Mouse (Mus musculus) mouse embryonic stem cell (cell line): ENCODE measurements around the gene Satb1.

Source experiments
- in situ Hi-C, 2 experiments: fragments of 300-500 bp; cut with MboI; formaldehyde crosslinking; loops; 1 replicate in 1 of 2; 3 replicates in 1 of 2; pipeline ENCODE4 v1.14.3; 2019 to 2020; ENCODE audit warnings: low sequenced_read_pairs in 2 of 2, low pct_unique_long_range_greater_than_20kb in 1 of 2, mixed read lengths in 1 of 2; ENCODE audit not compliant: unreplicated experiment in 1 of 2

Gene Satb1

GRCm38 (mm10) chr17:51829436-51829835 is 3.7 kb downstream of the Satb1 start:
- in situ Hi-C loops, result no loop called here

- in situ Hi-C loops, result no loop called here
Observed at GRCm38 (mm10) chr17:51827922-51828410, 5.1 kb downstream of the Satb1 start.

GRCm38 (mm10) chr17:51826461-51826860 is 6.6 kb downstream of the Satb1 start:
- in situ Hi-C loops, result no loop called here

DNA sequence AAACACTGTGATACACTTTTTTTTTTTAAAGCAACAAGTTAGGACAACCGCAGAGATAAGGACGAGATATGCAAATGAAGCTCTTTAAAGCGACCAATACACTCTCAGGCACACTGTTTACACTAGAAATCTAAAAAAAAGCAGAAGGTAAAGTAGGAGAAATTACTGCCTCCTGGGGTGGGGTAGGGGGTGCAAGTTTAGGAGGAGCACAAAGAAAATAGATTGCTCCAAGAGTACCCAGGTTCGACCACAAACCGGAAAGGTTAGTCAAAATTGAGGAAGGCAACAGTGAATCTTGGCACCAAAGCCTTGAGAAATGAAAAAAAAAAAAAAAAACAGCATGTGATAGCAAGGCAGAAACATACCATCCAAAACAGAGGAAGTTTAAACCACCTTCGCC is 18.8 kb downstream of the Satb1 start:
- in situ Hi-C loops, result no loop called here

DNA sequence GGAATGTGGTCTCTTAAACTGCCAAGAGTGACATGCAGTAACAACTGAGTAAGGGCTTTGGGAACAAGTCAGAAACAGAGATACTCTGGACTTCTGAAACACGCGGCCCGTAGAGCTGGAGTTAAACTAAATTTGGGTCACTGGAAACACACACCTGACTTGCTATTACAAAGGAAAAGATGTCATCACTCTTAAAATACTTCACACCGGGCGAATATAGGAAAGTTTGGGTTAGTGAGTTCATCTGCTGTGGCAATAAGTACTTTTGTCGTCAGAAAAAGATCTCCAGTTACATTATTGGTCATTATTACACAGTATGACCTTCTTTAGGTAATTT is 19.3 kb downstream of the Satb1 start:
- in situ Hi-C loops, result no loop called here

GRCm38 (mm10) chr17:51812942-51813783 is 19.9 kb downstream of the Satb1 start:
- in situ Hi-C loops, result no loop called here

DNA sequence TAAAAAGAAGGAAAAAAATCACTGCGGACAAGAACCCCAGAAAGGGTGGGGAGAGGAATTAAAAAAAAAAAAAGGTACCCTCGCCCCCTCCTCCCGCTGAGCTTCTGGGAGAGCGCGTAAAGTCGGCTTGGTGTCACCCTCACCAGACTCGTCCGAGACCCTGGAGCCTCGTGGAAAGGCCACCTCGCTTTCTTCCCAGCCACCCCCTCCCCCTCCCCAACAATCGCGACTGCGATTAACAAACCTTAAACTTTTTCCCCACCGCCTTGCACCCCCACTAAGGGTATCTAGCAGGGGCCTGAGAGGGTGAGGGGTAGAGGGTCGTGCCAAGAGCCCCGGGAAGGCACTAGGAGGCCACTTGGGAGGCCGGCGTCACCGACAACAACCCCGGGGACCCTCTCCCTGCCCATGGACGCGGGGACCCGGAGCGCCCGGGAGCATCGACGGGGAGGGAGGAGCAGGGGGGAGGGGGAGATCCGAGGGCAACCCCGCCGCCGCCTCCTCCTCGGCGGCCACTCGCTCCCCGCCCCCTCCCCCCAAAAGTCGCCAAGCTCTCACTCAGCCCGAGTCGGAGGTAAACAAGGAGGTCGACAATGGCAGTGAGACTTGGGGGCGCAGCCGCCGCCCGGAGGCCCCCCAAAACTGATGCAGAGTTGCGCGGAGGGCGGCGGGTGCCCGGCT is 20.7 kb downstream of the Satb1 start:
- in situ Hi-C loops, result no loop called here

DNA sequence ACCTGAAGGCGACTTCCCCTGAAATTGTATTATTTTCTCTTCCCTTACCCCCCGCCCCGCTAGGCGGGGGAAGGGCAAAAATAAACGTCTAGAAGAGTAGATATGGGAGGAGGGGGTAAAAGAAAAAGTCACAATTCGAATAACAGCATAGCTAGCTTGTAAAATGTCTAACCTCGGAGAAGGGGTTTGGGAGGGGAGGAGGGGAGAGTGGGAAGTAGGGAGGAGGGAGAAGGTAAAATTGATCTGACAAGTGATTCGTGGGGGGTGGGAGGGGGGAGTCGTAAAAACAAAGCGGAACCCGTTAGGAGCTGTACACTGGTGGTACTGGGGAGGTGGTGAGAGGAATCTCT is 21.2 kb downstream of the Satb1 start:
- in situ Hi-C loops, result no loop called here

GRCm38 (mm10) chr17:51811086-51811868 is 21.8 kb downstream of the Satb1 start:
- in situ Hi-C loops, result no loop called here

GRCm38 (mm10) chr17:51807429-51807828 is 25.7 kb downstream of the Satb1 start:
- in situ Hi-C loops, result no loop called here

DNA sequence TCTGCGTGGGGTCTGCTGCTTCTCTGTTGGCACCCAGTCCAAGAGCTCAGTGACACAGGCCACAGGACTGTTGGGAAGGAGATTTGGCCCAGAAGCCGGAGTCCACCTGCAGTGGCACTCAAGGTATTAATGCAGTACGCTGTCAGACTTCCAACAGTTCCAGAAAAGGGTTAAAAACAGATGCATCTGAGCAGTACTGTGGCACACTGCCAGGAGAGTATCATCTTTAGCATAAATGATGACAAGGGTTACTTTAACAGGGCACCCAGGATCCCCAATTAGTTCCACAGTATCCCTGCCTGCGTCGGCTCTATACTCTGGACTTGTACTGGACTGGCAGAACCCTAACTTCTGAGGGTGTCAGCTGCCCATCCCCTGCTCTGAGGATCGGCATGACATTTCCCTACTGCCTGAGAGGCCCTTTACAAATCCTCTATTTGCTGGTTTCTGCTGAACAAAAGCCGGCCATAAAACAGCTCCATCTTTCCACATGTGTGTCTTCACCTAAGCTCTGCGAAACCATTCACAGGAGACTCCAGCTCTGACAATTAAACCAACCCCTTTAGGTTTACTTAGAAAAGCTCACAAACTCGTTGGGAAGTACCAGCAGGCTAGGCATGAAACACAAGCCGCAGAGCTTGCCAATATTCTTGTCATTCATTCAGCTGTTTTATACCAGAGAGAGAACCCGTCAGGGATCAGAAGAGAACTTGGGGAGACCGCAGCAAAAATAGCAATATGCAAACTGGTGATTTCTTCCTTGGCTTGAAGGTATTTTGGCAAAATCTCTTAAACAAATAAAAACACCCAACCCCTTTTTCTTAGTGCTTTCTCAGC is 26.7 kb downstream of the Satb1 start:
- in situ Hi-C loops, result no loop called here

DNA sequence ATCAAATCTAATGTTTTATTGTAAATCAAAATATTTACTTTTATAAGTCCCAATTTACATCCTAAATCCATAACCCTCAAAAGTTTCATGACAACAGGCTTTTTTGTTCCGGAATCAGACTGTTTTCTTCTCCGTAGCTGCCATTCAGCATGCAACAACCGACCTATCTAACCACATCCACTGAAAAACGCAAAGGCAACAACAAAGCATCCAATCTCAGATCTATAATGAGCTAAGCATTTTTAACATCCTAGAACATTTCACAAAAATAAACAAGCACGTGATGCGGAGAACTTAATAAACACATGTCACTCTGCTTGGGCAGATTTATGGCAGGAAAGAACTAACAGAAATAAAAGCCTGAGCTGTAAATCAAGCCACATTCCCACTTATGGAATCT is 32.9 kb downstream of the Satb1 start:
- in situ Hi-C loops, result no loop called here

GRCm38 (mm10) chr17:51796459-51796858 is 36.6 kb downstream of the Satb1 start:
- in situ Hi-C loops, result no loop called here

GRCm38 (mm10) chr17:51791226-51791625 is 41.9 kb downstream of the Satb1 start:
- in situ Hi-C loops, result no loop called here

DNA sequence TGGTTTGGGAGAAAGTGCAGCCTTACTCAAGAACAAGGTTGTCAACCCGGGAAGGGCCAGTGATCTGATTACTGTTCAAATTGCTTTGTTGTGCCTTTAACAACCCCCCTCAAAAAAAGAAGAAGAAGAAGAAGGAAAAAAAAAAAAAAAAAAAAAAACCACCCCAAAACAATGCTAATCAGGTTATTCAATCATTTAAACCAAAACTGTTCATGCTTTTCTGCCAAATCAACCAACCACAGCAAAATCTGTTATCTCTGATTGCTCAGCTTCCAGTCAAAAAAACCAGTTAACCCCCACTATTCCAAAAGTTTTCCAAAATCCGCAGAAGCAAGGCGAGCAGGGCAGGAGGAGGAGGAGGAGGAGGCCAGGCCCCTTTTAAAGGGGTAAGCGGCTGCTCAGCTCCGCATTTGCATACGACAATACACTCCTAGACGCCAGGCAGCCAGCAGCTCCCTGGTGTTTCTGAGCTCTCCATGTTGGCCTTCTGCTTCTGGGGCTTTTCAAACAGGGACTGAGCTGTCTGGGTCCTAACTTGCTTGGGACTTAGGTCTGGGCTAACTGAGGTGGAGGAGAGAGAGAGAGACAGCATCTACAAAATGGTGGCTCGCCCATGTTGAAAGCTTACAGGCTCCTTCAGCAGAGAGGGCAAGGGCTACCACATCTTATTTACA is 42.6 kb downstream of the Satb1 start:
- in situ Hi-C loops, result no loop called here

DNA sequence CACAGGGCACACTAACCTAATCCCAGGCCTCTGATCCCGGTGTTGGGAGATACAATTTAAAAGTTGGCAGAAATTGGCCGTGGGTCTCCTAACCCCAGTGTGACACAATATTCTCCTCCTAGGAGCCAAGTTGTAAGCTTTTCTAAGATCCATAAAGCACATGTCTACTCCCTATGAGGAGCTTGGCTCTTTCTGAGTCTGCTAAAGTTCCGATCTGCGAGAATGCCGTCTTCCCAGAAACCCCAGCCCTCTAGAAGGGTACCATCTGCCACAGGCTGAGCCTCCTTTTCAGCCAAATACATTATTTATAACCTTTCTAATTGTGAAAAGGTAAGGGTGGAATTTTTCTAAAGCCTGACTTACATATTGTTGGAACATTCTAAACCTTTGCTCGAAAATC is 43.3 kb downstream of the Satb1 start:
- in situ Hi-C loops, result no loop called here

GRCm38 (mm10) chr17:51789098-51789497 is 44.0 kb downstream of the Satb1 start:
- in situ Hi-C loops, result no loop called here

GRCm38 (mm10) chr17:51787955-51788354 is 45.1 kb downstream of the Satb1 start:
- in situ Hi-C loops, result no loop called here
